In genomic region chr2:126950453-126950852, GRCm38 (mm10) we compare ENCODE assay signal across 18 mouse cellular contexts. TPM values are rescaled to one million over a fixed set of nuclear protein-coding genes. Genes with fewer than 3 reads are reported as not detected.
DNase-seq lines count a peak whose midpoint lies in the region; ATAC-seq and TF ChIP-seq lines count a peak whose summit lies in the region.
"Had no signal": no experiment of that assay in that cellular context is flagged by ENCODE, and none has a peak within 500 bp of the region (broad histone marks: within the 10 kb centered on the region; RNA-seq: fewer than 3 reads in every experiment).

No protein-coding gene starts in this region.

- no peak for DNase-seq in gastrocnemius, adult 2 months
- DNase-seq in gastrocnemius, postnatal 36 days = no peak
- peak; percentile 40 for DNase-seq in adipocyte (ENCODE audit: low spot score)
- DNase-seq: lung, adult 18-20 months; thymus, adult 18-20 months; thymus, postnatal 36 days had no signal

- peak overlapping the region; percentile 67 for H3K27ac ChIP-seq in gastrocnemius, adult 2 months
- no peak overlapping the region for H3K27ac ChIP-seq in intestine, embryonic 16.5 days (ENCODE audit: low read length)
- no peak overlapping the region for H3K27ac ChIP-seq in intestine, embryonic 15.5 days
- H3K27ac ChIP-seq in intestine, postnatal 0 days (ENCODE audit: low read depth, low read length) = no peak overlapping the region
- H3K27ac ChIP-seq: forebrain, embryonic 12.5 days; hindbrain, embryonic 10.5 days; kidney, postnatal 0 days; limb, embryonic 15.5 days; midbrain, embryonic 13.5 days had no signal

- no peak overlapping the region for H3K4me3 ChIP-seq in gastrocnemius, adult 2 months
- H3K4me3 ChIP-seq in intestine, embryonic 16.5 days (ENCODE audit: low read length) = no peak overlapping the region
- no peak overlapping the region for H3K4me3 ChIP-seq in intestine, embryonic 15.5 days (replicated peaks)
- no peak overlapping the region for H3K4me3 ChIP-seq in intestine, postnatal 0 days (ENCODE audit: low read depth, low read length)
- H3K4me3 ChIP-seq: forebrain, embryonic 12.5 days; hindbrain, embryonic 10.5 days; limb, embryonic 15.5 days; megakaryocyte, embryonic 14.5 days; midbrain, embryonic 13.5 days had no signal

- peak; percentile 19; the same call in 1 of the 2 replicates for ATAC-seq in intestine, embryonic 16.5 days
- ATAC-seq in intestine, embryonic 15.5 days = no peak
- peak; percentile 52 for ATAC-seq in intestine, postnatal 0 days
- ATAC-seq in frontal cortex, adult (ENCODE audit: low TSS enrichment) = no peak
- ATAC-seq: CD4-positive, CD25-positive, alpha-beta regulatory T cell, adult 4 months; hindbrain, embryonic 16.5 days; midbrain, embryonic 13.5 days had no signal

- H3K9ac ChIP-seq in intestine, embryonic 16.5 days (ENCODE audit: low read depth, low read length) = no peak overlapping the region
- no peak overlapping the region for H3K9ac ChIP-seq in intestine, embryonic 15.5 days
- H3K9ac ChIP-seq in intestine, postnatal 0 days (ENCODE audit: low read depth, low read length) = no peak overlapping the region
- H3K9ac ChIP-seq: forebrain, embryonic 12.5 days; limb, embryonic 15.5 days; midbrain, embryonic 13.5 days had no signal

- H3K27me3 ChIP-seq in intestine, embryonic 16.5 days (replicated peaks; ENCODE audit: control insufficient read depth, insufficient read depth, low read length) = no peaks in the 10 kb centered on the region
- no peaks in the 10 kb centered on the region for H3K27me3 ChIP-seq in intestine, embryonic 15.5 days (replicated peaks)
- no peaks in the 10 kb centered on the region for H3K27me3 ChIP-seq in intestine, postnatal 0 days (replicated peaks; ENCODE audit: control insufficient read depth, insufficient read depth, low read length)
- H3K27me3 ChIP-seq: forebrain, embryonic 12.5 days; limb, embryonic 15.5 days; megakaryocyte, embryonic 14.5 days; midbrain, embryonic 13.5 days had no signal

- no peaks in the 10 kb centered on the region for H3K36me3 ChIP-seq in intestine, embryonic 16.5 days (ENCODE audit: control insufficient read depth, insufficient read depth, low read length)
- no peaks in the 10 kb centered on the region for H3K36me3 ChIP-seq in intestine, embryonic 15.5 days
- no peaks in the 10 kb centered on the region for H3K36me3 ChIP-seq in intestine, postnatal 0 days (ENCODE audit: control insufficient read depth, insufficient read depth)
- H3K36me3 ChIP-seq: forebrain, embryonic 12.5 days; hindbrain, embryonic 10.5 days; limb, embryonic 15.5 days; midbrain, embryonic 13.5 days had no signal

- intact Hi-C loops in gastrocnemius, adult 2 months (cut with DNase I) = loop anchor here (5.0 kb wide), 1 partner anchor 37 kb away; no protein-coding TSS in a partner anchor
- intact Hi-C loops in gastrocnemius, postnatal 36 days (cut with DNase I) = loop anchor here (2.0 kb wide), 1 partner anchor 42 kb away; no protein-coding TSS in a partner anchor

- H3K9me3 ChIP-seq in intestine, embryonic 16.5 days (ENCODE audit: control insufficient read depth, low read length) = no peaks in the 10 kb centered on the region
- no peaks in the 10 kb centered on the region for H3K9me3 ChIP-seq in intestine, embryonic 15.5 days
- no peaks in the 10 kb centered on the region for H3K9me3 ChIP-seq in intestine, postnatal 0 days (ENCODE audit: control insufficient read depth)
- H3K9me3 ChIP-seq: limb, embryonic 15.5 days; megakaryocyte, embryonic 14.5 days; midbrain, embryonic 13.5 days had no signal

- peaks cover 4% of the 10 kb centered on the region; the same call in 1 of the 2 replicates for H3K4me1 ChIP-seq in intestine, embryonic 16.5 days (ENCODE audit: control insufficient read depth, insufficient read depth, low read length)
- 0 out of 2 replicates have a peak, but pooled peaks cover 2% of the 10 kb centered on the region for H3K4me1 ChIP-seq in intestine, embryonic 15.5 days (replicated peaks)
- peaks cover 5% of the 10 kb centered on the region; the same call in 1 of the 2 replicates for H3K4me1 ChIP-seq in intestine, postnatal 0 days (replicated peaks; ENCODE audit: control insufficient read depth, insufficient read depth, low read length)
- H3K4me1 ChIP-seq: forebrain, embryonic 12.5 days; hindbrain, embryonic 10.5 days; limb, embryonic 15.5 days; midbrain, embryonic 13.5 days had no signal

- WGBS in intestine, embryonic 16.5 days = 65% methylated on average over 5 of the region's 5 CpGs
- WGBS in intestine, embryonic 15.5 days = 71% methylated on average over 5 of the region's 5 CpGs
- 35% methylated on average over 5 of the region's 5 CpGs for WGBS in intestine, postnatal 0 days

- H3K4me2 ChIP-seq in intestine, embryonic 16.5 days (ENCODE audit: low read depth, low read length) = no peak overlapping the region
- no peak overlapping the region for H3K4me2 ChIP-seq in intestine, embryonic 15.5 days (replicated peaks)
- H3K4me2 ChIP-seq in intestine, postnatal 0 days (replicated peaks; ENCODE audit: low read depth) = no peak overlapping the region
- H3K4me2 ChIP-seq: forebrain, embryonic 12.5 days; limb, embryonic 15.5 days; midbrain, embryonic 13.5 days had no signal

- no peak for TF ChIP-seq CTCF in gastrocnemius, adult 2 months (IDR thresholded peaks at IDR 0.05)
- no peak for TF ChIP-seq CTCF in intestine, postnatal 0 days (IDR thresholded peaks at IDR 0.05; ENCODE audit: low read depth)

RNA-seq across cellular contexts. Expression of gene Sppl2a, which starts 17.4 kb away (rescaled TPM):
- total RNA-seq in gastrocnemius, adult 2 months (2021) = 10 to 100 TPM; 61.8 to 68.6 TPM
- 10 to 100 TPM; 64.2 to 64.3 TPM for total RNA-seq in gastrocnemius, postnatal 36 days (2021)
- 57.8 and 64.3 TPM in 2 replicates for polyA plus RNA-seq in intestine, embryonic 16.5 days (2015; fragmentation: Nextera tagmentation; extraction: Ambion mirVana)
- 53.4 and 53.7 TPM in 2 replicates for polyA plus RNA-seq in intestine, embryonic 15.5 days (2015; fragmentation: Nextera tagmentation; extraction: Ambion mirVana)
- polyA plus RNA-seq in intestine, postnatal 0 days (2015; fragmentation: Nextera tagmentation; extraction: Ambion mirVana) = 77.3 and 87.4 TPM in 2 replicates

RNA-seq across cellular contexts. Expression of gene Ap4e1, which starts 58.1 kb away (rescaled TPM):
- total RNA-seq in gastrocnemius, adult 2 months (2021) = 1 to 10 TPM; 8.3 to 9.1 TPM
- 1 to 10 TPM; 6.6 to 8.7 TPM for total RNA-seq in gastrocnemius, postnatal 36 days (2021)
- 6.9 and 7.6 TPM in 2 replicates for polyA plus RNA-seq in intestine, embryonic 16.5 days (2015; fragmentation: Nextera tagmentation; extraction: Ambion mirVana)
- polyA plus RNA-seq in intestine, embryonic 15.5 days (2015; fragmentation: Nextera tagmentation; extraction: Ambion mirVana) = 7.7 and 8.0 TPM in 2 replicates
- 2.3 and 3.2 TPM in 2 replicates for polyA plus RNA-seq in intestine, postnatal 0 days (2015; fragmentation: Nextera tagmentation; extraction: Ambion mirVana)

Comparison
In these comparisons a context has a peak if more than half of its experiments do, and no peak if none do; other contexts are left out.
1. ATAC-seq: peak in intestine, embryonic 16.5 days (single experiment) and intestine, postnatal 0 days (single experiment); none in intestine, embryonic 15.5 days (single experiment) and frontal cortex, adult (single experiment).